Mouse (Mus musculus): ENCODE results near the gene Sirt2.

DNA sequence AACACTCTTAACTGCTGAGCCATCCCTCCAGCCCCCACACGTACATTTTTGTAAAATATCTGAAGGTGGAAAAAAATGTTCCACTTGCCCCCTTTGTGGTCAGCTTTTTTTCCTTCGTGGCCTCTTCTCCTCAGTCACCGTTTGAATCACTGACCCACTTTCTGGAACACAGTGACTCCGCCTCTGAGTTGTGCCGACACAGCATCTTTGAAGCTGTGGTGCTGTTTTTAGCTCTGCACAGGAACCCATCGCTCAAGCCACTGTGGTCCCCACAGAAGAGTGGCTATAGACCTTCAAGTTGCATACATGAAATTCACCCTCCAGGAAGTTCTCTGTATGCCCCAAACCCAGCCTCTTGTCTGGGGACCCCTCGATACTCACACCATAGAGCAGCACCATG lies 14.3 kb downstream of the Sirt2 start:
- TF ChIP-seq POLR2A (IDR thresholded peaks at IDR 0.05; ENCODE audit: extremely low read depth, insufficient read depth, low read length), result no peak
- TF ChIP-seq CTCF (IDR thresholded peaks at IDR 0.05; ENCODE audit: low read depth, low read length), result no peak
